Mouse (Mus musculus) ES-E14 (cell line): ENCODE measurements at regions not wholly inside any gene's neighbourhood (a gene's known extent, or its start where the extent isn't known, plus 50 kb on each side); places are given as distances from the start of the nearest gene placed in this dataset.

Source experiments
- CHD2 ChIP-seq: IDR thresholded peaks from 2 replicates; pipeline ENCODE4 v1.6.1; 2014; ENCODE audit warnings: mild to moderate bottlenecking, low read depth, low read length, inconsistent platforms
- MAFK ChIP-seq: IDR thresholded peaks from 2 replicates; pipeline ENCODE4 v1.6.1; 2014; ENCODE audit warnings: mild to moderate bottlenecking, low read depth, low read length, inconsistent platforms; ENCODE audit not compliant: insufficient read depth

- TF ChIP-seq CHD2 (no peak), MAFK (no peak)
Measured at GRCm38 (mm10) chr10:19167641-19168271, 152.3 kb upstream of the Tnfaip3 start.
